Mouse (Mus musculus) limb, embryonic 14.5 days (tissue): Measurements from ENCODE around the gene Ptpn13. TPM values are rescaled to one million over a fixed set of nuclear protein-coding genes. Genes with fewer than 3 reads are reported as not detected.

Experiments
- ATAC-seq: fragments of 200-750 bp; cut with Nextera tagmentation; 2 replicates; pipeline ENCODE4 v1.8.0; 2017; ENCODE audit warnings: low read depth, moderate number of reproducible peaks, moderate TSS enrichment; ENCODE audit not compliant: low FRiP score
- DNase-seq: peaks from one replicate; pipeline ENCODE4 v3.0.0-alpha.2; 2015; ENCODE audit warnings: low spot score
- H3K27ac ChIP-seq: fragments of 300-500 bp; sonication (generic); replicated peaks from 2 replicates; pipeline ENCODE4 v1.5.1; 2014; ENCODE audit warnings: low read depth, mild to moderate bottlenecking, low read length, moderate library complexity, mixed read lengths
- H3K27me3 ChIP-seq: fragments of 300-500 bp; sonication (generic); 2 replicates; pipeline ENCODE4 v1.6.1; 2014; ENCODE audit warnings: low read length, mixed read lengths; ENCODE audit not compliant: control insufficient read depth, insufficient read depth
- H3K36me3 ChIP-seq: fragments of 300-500 bp; sonication (generic); 2 replicates; pipeline ENCODE4 v1.6.1; 2014; ENCODE audit warnings: mild to moderate bottlenecking, low read length, moderate library complexity, mixed read lengths; ENCODE audit not compliant: control insufficient read depth, insufficient read depth
- H3K4me1 ChIP-seq: fragments of 300-500 bp; sonication (generic); 2 replicates; pipeline ENCODE4 v1.6.1; 2014; ENCODE audit warnings: antibody characterized with exemption, low read length, mixed read lengths; ENCODE audit not compliant: control insufficient read depth, insufficient read depth
- H3K4me2 ChIP-seq: fragments of 300-500 bp; sonication (generic); replicated peaks from 2 replicates; pipeline ENCODE4 v1.6.1; 2014; ENCODE audit warnings: low read depth, mild to moderate bottlenecking, low read length, moderate library complexity; ENCODE audit not compliant: severe bottlenecking
- H3K4me3 ChIP-seq: fragments of 300-500 bp; sonication (generic); replicated peaks from 2 replicates; pipeline ENCODE4 v1.5.1; 2014; ENCODE audit warnings: low read length
- H3K9ac ChIP-seq: fragments of 300-500 bp; sonication (generic); 2 replicates; pipeline ENCODE4 v1.6.1; 2014; ENCODE audit warnings: mild to moderate bottlenecking, low read depth, low read length, moderate library complexity; ENCODE audit not compliant: severe bottlenecking
- H3K9me3 ChIP-seq: fragments of 300-500 bp; sonication (generic); 2 replicates; pipeline ENCODE4 v1.6.1; 2016; ENCODE audit warnings: low read length; ENCODE audit not compliant: control insufficient read depth
- POLR2A ChIP-seq: fragments of 200-500 bp; IDR thresholded peaks from 2 replicates; pipeline ENCODE4 v1.8.0; 2012; ENCODE audit warnings: inconsistent platforms, mild to moderate bottlenecking, moderate library complexity, borderline replicate concordance; ENCODE audit not compliant: insufficient read depth, insufficient read length; ENCODE audit errors: extremely low read depth
- WGBS: fragments of 180-500 bp; shearing (Covaris S2); extraction: QIAGEN DNeasy Blood & Tissue Kit; methylation state at CpG from one replicate; pipeline ENCODE4 v1.1.7; 2014; 5-methylcytosine and 5-hydroxymethylcytosine counted together
- polyA plus RNA-seq, 2 experiments: library from polyadenylated mRNA; depleted of rRNA in 1 of 2; stranded (reverse) in 1 of 2; unstranded in 1 of 2; fragments of >200 nt; fragmentation: Nextera tagmentation in 1 of 2; extraction: Ambion mirVana in 1 of 2; gene quantifications; 2 replicates each; pipeline versions ENCODE4 v1.2.1 to v1.2.3; 2012 to 2014

Ptpn13 gene
- polyA plus RNA-seq, 2 experiments, result 23.7 to 25.8 TPM

- no peak overlapping the region for H3K27ac ChIP-seq
- DNase-seq (no peak), ATAC-seq (no peak)
- no peak overlapping the region for H3K4me3 ChIP-seq
- 84% methylated on average over 9 of the region's 9 CpGs for WGBS
- no peaks in the 10 kb centered on the region for H3K9me3 ChIP-seq
- no peaks in the 10 kb centered on the region for H3K27me3 ChIP-seq
- TF ChIP-seq POLR2A, result no peak
- no peak overlapping the region for H3K4me2 ChIP-seq
- H3K4me1 ChIP-seq, result no peaks in the 10 kb centered on the region
- H3K36me3 ChIP-seq, result peaks cover 12% of the 10 kb centered on the region
- no peak overlapping the region for H3K9ac ChIP-seq
These were observed 144.5 kb downstream of the Ptpn13 start for GRCm38 (mm10) chr5:103569446-103569845.

- WGBS, result 62% methylated on average over 11 of the region's 11 CpGs
- no peak overlapping the region for H3K27ac ChIP-seq
- TF ChIP-seq POLR2A, result no peak
These were observed 154.9 kb downstream of the Ptpn13 start for GRCm38 (mm10) chr5:103579680-103580420.

GRCm38 (mm10) chr5:103587219-103587618 lies 162.2 kb downstream of the Ptpn13 start:
- no peak overlapping the region for H3K9ac ChIP-seq
- no peak for DNase-seq
- H3K4me3 ChIP-seq, result no peak overlapping the region
- no peaks in the 10 kb centered on the region for H3K27me3 ChIP-seq
- H3K9me3 ChIP-seq, result no peaks in the 10 kb centered on the region
- no peak overlapping the region for H3K27ac ChIP-seq
- WGBS, result 80% methylated on average over 7 of the region's 7 CpGs
- no peak for TF ChIP-seq POLR2A
- no peak for ATAC-seq
- no peaks in the 10 kb centered on the region for H3K4me1 ChIP-seq
- no peak overlapping the region for H3K4me2 ChIP-seq
- H3K36me3 ChIP-seq, result peaks cover 8% of the 10 kb centered on the region; the same call in 1 of the 2 replicates

More at GRCm38 (mm10) chr5:103579680-103580420, 154.9 kb downstream of the Ptpn13 start:
- no peak for ATAC-seq
- Histone ChIP-seq H3K9ac (no peak overlapping the region), H3K36me3 (peaks cover 7% of the 10 kb centered on the region; the same call in 1 of the 2 replicates), H3K4me1 (no peaks in the 10 kb centered on the region), H3K27me3 (no peaks in the 10 kb centered on the region), H3K9me3 (no peaks in the 10 kb centered on the region), H3K4me3 (no peak overlapping the region), H3K4me2 (no peak overlapping the region)
- DNase-seq, result no peak

GRCm38 (mm10) chr5:103591846-103592245 lies 166.9 kb downstream of the Ptpn13 start:
- Histone ChIP-seq H3K4me1 (peaks cover 12% of the 10 kb centered on the region), H3K4me3 (no peak overlapping the region), H3K9ac (no peak overlapping the region), H3K4me2 (no peak overlapping the region), H3K27ac (no peak overlapping the region), H3K36me3 (peaks cover 12% of the 10 kb centered on the region; the same call in 1 of the 2 replicates), H3K9me3 (no peaks in the 10 kb centered on the region), H3K27me3 (no peaks in the 10 kb centered on the region)
- DNase-seq, result no peak
- WGBS, result 78% methylated on average over 7 of the region's 7 CpGs
- no peak for ATAC-seq
- no peak for TF ChIP-seq POLR2A

GRCm38 (mm10) chr5:103592706-103593105 lies 167.7 kb downstream of the Ptpn13 start:
- Histone ChIP-seq H3K4me2 (no peak overlapping the region), H3K27ac (no peak overlapping the region), H3K9me3 (no peaks in the 10 kb centered on the region), H3K9ac (no peak overlapping the region), H3K36me3 (peaks cover 12% of the 10 kb centered on the region; the same call in 1 of the 2 replicates), H3K4me1 (peaks cover 12% of the 10 kb centered on the region), H3K4me3 (no peak overlapping the region), H3K27me3 (no peaks in the 10 kb centered on the region)
- whole genome bisulfite sequencing, result 80% methylated on average over 8 of the region's 8 CpGs
- no peak for DNase-seq
- TF ChIP-seq POLR2A, result no peak
- no peak for ATAC-seq
